Mouse (Mus musculus): ENCODE data around the gene Lrrc17. TPM values are rescaled to one million over a fixed set of nuclear protein-coding genes. Genes with fewer than 3 reads are reported as not detected.
A peak's percentile ranks its signal among the peaks of the same experiment; 100 is the strongest.

The Lrrc17 gene
- polyA plus RNA-seq, 2 experiments: 0.85 to 0.93 TPM

- 71% methylated on average over 4 of the region's 4 CpGs for WGBS (ENCODE audit: insufficient replicate concordance)
- Histone ChIP-seq H3K4me2 (ENCODE audit: low read depth) (no peak overlapping the region), H3K27ac (no peak overlapping the region)
Observed at GRCm38 (mm10) chr5:21545786-21546185, 2.4 kb downstream of the Lrrc17 start.

GRCm38 (mm10) chr5:21547005-21547404 is 3.6 kb downstream of the Lrrc17 start:
- Histone ChIP-seq H3K27ac (no peak overlapping the region), H3K4me1 (replicated peaks; ENCODE audit: control insufficient read depth in 2 of 2, insufficient read depth in 2 of 2, low read length in 1 of 2) (no peaks in the 10 kb centered on the region), H3K9ac (replicated peaks) (no peak overlapping the region), H3K9me3 (ENCODE audit: control insufficient read depth, low read length) (no peaks in the 10 kb centered on the region), H3K4me2 (ENCODE audit: low read depth) (no peak overlapping the region), H3K27me3 (ENCODE audit: control insufficient read depth, insufficient read depth, low read length) (no peaks in the 10 kb centered on the region), H3K36me3 (replicated peaks; ENCODE audit: control insufficient read depth, insufficient read depth, low read depth) (no peaks in the 10 kb centered on the region), H3K4me3 (ENCODE audit: insufficient read depth in 1 of 2, low read depth in 2 of 2, low read length in 2 of 2) (no peak overlapping the region)
- ATAC-seq (ENCODE audit: insufficient read depth) (no peak), DNase-seq (ENCODE audit: low read depth in 3 of 3, low spot score in 3 of 3) (no peak)
- WGBS (ENCODE audit: insufficient replicate concordance): 53% methylated on average over 8 of the region's 8 CpGs
- TF ChIP-seq CTCF (IDR thresholded peaks at IDR 0.05; ENCODE audit: low read depth) (0 out of 2 replicates have a peak, but pooled peaks have one; percentile 6), EP300 (IDR thresholded peaks at IDR 0.05; ENCODE audit: low read depth) (no peak)

More at GRCm38 (mm10) chr5:21545786-21546185, 2.4 kb downstream of the Lrrc17 start:
- Histone ChIP-seq H3K9ac (replicated peaks) (no peak overlapping the region), H3K9me3 (ENCODE audit: control insufficient read depth, low read length) (no peaks in the 10 kb centered on the region), H3K36me3 (replicated peaks; ENCODE audit: control insufficient read depth, insufficient read depth, low read depth) (no peaks in the 10 kb centered on the region), H3K4me1 (replicated peaks; ENCODE audit: control insufficient read depth in 2 of 2, insufficient read depth in 2 of 2, low read length in 1 of 2) (no peaks in the 10 kb centered on the region), H3K27me3 (ENCODE audit: control insufficient read depth, insufficient read depth, low read length) (no peaks in the 10 kb centered on the region), H3K4me3 (ENCODE audit: insufficient read depth in 1 of 2, low read depth in 2 of 2, low read length in 2 of 2) (no peak overlapping the region)
- ATAC-seq (ENCODE audit: insufficient read depth) (no peak), DNase-seq (ENCODE audit: low read depth in 3 of 3, low spot score in 3 of 3) (no peak)
- TF ChIP-seq CTCF (IDR thresholded peaks at IDR 0.05; ENCODE audit: low read depth) (no peak), EP300 (IDR thresholded peaks at IDR 0.05; ENCODE audit: low read depth) (no peak)

GRCm38 (mm10) chr5:21553685-21554084 is 10.3 kb downstream of the Lrrc17 start:
- 48% methylated on average over 4 of the region's 4 CpGs for WGBS (ENCODE audit: insufficient replicate concordance)
- no peaks in the 10 kb centered on the region for H3K9me3 ChIP-seq (ENCODE audit: control insufficient read depth, low read length)
- H3K4me2 ChIP-seq (ENCODE audit: low read depth): no peak overlapping the region
- H3K36me3 ChIP-seq (replicated peaks; ENCODE audit: control insufficient read depth, insufficient read depth, low read depth): no peaks in the 10 kb centered on the region
- DNase-seq (ENCODE audit: low read depth in 3 of 3, low spot score in 3 of 3): no peak
- no peak overlapping the region for H3K27ac ChIP-seq
- TF ChIP-seq EP300 (IDR thresholded peaks at IDR 0.05; ENCODE audit: low read depth): no peak
- no peak for TF ChIP-seq CTCF (IDR thresholded peaks at IDR 0.05; ENCODE audit: low read depth)
- no peak overlapping the region for H3K9ac ChIP-seq (replicated peaks)
- H3K4me3 ChIP-seq (ENCODE audit: insufficient read depth in 1 of 2, low read depth in 2 of 2, low read length in 2 of 2): no peak overlapping the region
- H3K4me1 ChIP-seq (replicated peaks; ENCODE audit: control insufficient read depth in 2 of 2, insufficient read depth in 2 of 2, low read length in 1 of 2): no peaks in the 10 kb centered on the region
- ATAC-seq (ENCODE audit: insufficient read depth): no peak
- no peaks in the 10 kb centered on the region for H3K27me3 ChIP-seq (ENCODE audit: control insufficient read depth, insufficient read depth, low read length)

- Histone ChIP-seq H3K27me3 (ENCODE audit: control insufficient read depth, insufficient read depth, low read length) (no peaks in the 10 kb centered on the region), H3K4me1 (replicated peaks; ENCODE audit: control insufficient read depth in 2 of 2, insufficient read depth in 2 of 2, low read length in 1 of 2) (no peaks in the 10 kb centered on the region), H3K9ac (replicated peaks) (no peak overlapping the region), H3K4me2 (ENCODE audit: low read depth) (no peak overlapping the region), H3K36me3 (replicated peaks; ENCODE audit: control insufficient read depth, insufficient read depth, low read depth) (no peaks in the 10 kb centered on the region), H3K9me3 (ENCODE audit: control insufficient read depth, low read length) (no peaks in the 10 kb centered on the region), H3K27ac (no peak overlapping the region), H3K4me3 (ENCODE audit: insufficient read depth in 1 of 2, low read depth in 2 of 2, low read length in 2 of 2) (no peak overlapping the region)
- DNase-seq (ENCODE audit: low read depth in 3 of 3, low spot score in 3 of 3): no peak
- no peak for TF ChIP-seq EP300 (IDR thresholded peaks at IDR 0.05; ENCODE audit: low read depth)
- no peak for TF ChIP-seq CTCF (IDR thresholded peaks at IDR 0.05; ENCODE audit: low read depth)
- no peak for ATAC-seq (ENCODE audit: insufficient read depth)
- 63% methylated on average over 1 of the region's 1 CpGs for WGBS (ENCODE audit: insufficient replicate concordance)
Observed at GRCm38 (mm10) chr5:21554732-21555131, 11.4 kb downstream of the Lrrc17 start.

GRCm38 (mm10) chr5:21556502-21556901 is 13.1 kb downstream of the Lrrc17 start:
- no peak for TF ChIP-seq EP300 (IDR thresholded peaks at IDR 0.05; ENCODE audit: low read depth)
- no peak for TF ChIP-seq CTCF (IDR thresholded peaks at IDR 0.05; ENCODE audit: low read depth)
- DNase-seq (ENCODE audit: low read depth in 3 of 3, low spot score in 3 of 3): no peak
- 66% methylated on average over 3 of the region's 3 CpGs for WGBS (ENCODE audit: insufficient replicate concordance)
- H3K27me3 ChIP-seq (ENCODE audit: control insufficient read depth, insufficient read depth, low read length): no peaks in the 10 kb centered on the region
- H3K36me3 ChIP-seq (replicated peaks; ENCODE audit: control insufficient read depth, insufficient read depth, low read depth): no peaks in the 10 kb centered on the region
- no peak for ATAC-seq (ENCODE audit: insufficient read depth)
- no peak overlapping the region for H3K27ac ChIP-seq
- H3K9me3 ChIP-seq (ENCODE audit: control insufficient read depth, low read length): no peaks in the 10 kb centered on the region
- H3K4me1 ChIP-seq (replicated peaks; ENCODE audit: control insufficient read depth in 2 of 2, insufficient read depth in 2 of 2, low read length in 1 of 2): no peaks in the 10 kb centered on the region
- H3K9ac ChIP-seq (replicated peaks): no peak overlapping the region
- H3K4me3 ChIP-seq (ENCODE audit: insufficient read depth in 1 of 2, low read depth in 2 of 2, low read length in 2 of 2): no peak overlapping the region
- H3K4me2 ChIP-seq (ENCODE audit: low read depth): no peak overlapping the region
